Mouse (Mus musculus) kidney, postnatal 14 days (tissue): Measurements from ENCODE around the gene Trpv2.

Source experiments
- DNase-seq: peaks from one replicate; pipeline ENCODE4 v3.0.0; 2022; ENCODE audit warnings: mixed read lengths

Trpv2 gene

GRCm38 (mm10) chr11:62630225-62630821, 56.0 kb downstream of the Trpv2 start:
- no peak for DNase-seq

GRCm38 (mm10) chr11:62631138-62631537, 56.9 kb downstream of the Trpv2 start:
- DNase-seq: no peak

GRCm38 (mm10) chr11:62635406-62635805, 61.1 kb downstream of the Trpv2 start:
- peak; percentile 44 for DNase-seq

- peak; percentile 52 for DNase-seq
Observed at GRCm38 (mm10) chr11:62636105-62636839, 62.0 kb downstream of the Trpv2 start.

GRCm38 (mm10) chr11:62636840-62637221, 62.5 kb downstream of the Trpv2 start:
- peak; percentile 45 for DNase-seq

GRCm38 (mm10) chr11:62637401-62637800, 63.1 kb downstream of the Trpv2 start:
- no peak for DNase-seq

GRCm38 (mm10) chr11:62637806-62638205, 63.5 kb downstream of the Trpv2 start:
- no peak for DNase-seq

- DNase-seq: no peak
Observed at GRCm38 (mm10) chr11:62638402-62638801, 64.1 kb downstream of the Trpv2 start.

- no peak for DNase-seq
Observed at GRCm38 (mm10) chr11:62640378-62640777, 66.1 kb downstream of the Trpv2 start.

- DNase-seq: no peak
Observed at GRCm38 (mm10) chr11:62642023-62642844, 67.9 kb downstream of the Trpv2 start.

GRCm38 (mm10) chr11:62643011-62643631, 68.8 kb downstream of the Trpv2 start:
- DNase-seq: peak; percentile 91

GRCm38 (mm10) chr11:62643681-62644363, 69.5 kb downstream of the Trpv2 start:
- no peak for DNase-seq

GRCm38 (mm10) chr11:62644602-62645336, 70.5 kb downstream of the Trpv2 start:
- no peak for DNase-seq

GRCm38 (mm10) chr11:62645337-62645675, 71.0 kb downstream of the Trpv2 start:
- DNase-seq: no peak

- DNase-seq: peak; percentile 33
Observed at GRCm38 (mm10) chr11:62645732-62646494, 71.6 kb downstream of the Trpv2 start.

GRCm38 (mm10) chr11:62646495-62646843, 72.2 kb downstream of the Trpv2 start:
- DNase-seq: no peak

- no peak for DNase-seq
Observed at GRCm38 (mm10) chr11:62646958-62647515, 72.8 kb downstream of the Trpv2 start.

- peak; percentile 69 for DNase-seq
Observed at GRCm38 (mm10) chr11:62647661-62648590, 73.6 kb downstream of the Trpv2 start, which contains the start of gene Lrrc75a. Gene Lrrc75a (minus strand): TSS chr11:62648523.

GRCm38 (mm10) chr11:62648591-62649391, 74.5 kb downstream of the Trpv2 start, which contains the start of gene Mmgt2:
Gene Mmgt2 (plus strand): TSS chr11:62648664.
- peak; percentile 96 for DNase-seq
